Mouse (Mus musculus) lung, adult 2 months (tissue): ENCODE data around the gene Irak3.

ENCODE experiments used
- CTCF ChIP-seq: fragments of 200-500 bp; IDR thresholded peaks from 2 replicates; pipeline ENCODE4 v1.5.1; 2011; ENCODE audit warnings: mild to moderate bottlenecking, low read length, control low read depth; ENCODE audit not compliant: insufficient read depth
- POLR2A ChIP-seq: fragments of 200-500 bp; IDR thresholded peaks from 2 replicates; pipeline ENCODE4 v1.6.1; 2011; ENCODE audit warnings: low read depth, mild to moderate bottlenecking, control low read depth, low read length, borderline replicate concordance; ENCODE audit errors: extremely low read depth

DNA sequence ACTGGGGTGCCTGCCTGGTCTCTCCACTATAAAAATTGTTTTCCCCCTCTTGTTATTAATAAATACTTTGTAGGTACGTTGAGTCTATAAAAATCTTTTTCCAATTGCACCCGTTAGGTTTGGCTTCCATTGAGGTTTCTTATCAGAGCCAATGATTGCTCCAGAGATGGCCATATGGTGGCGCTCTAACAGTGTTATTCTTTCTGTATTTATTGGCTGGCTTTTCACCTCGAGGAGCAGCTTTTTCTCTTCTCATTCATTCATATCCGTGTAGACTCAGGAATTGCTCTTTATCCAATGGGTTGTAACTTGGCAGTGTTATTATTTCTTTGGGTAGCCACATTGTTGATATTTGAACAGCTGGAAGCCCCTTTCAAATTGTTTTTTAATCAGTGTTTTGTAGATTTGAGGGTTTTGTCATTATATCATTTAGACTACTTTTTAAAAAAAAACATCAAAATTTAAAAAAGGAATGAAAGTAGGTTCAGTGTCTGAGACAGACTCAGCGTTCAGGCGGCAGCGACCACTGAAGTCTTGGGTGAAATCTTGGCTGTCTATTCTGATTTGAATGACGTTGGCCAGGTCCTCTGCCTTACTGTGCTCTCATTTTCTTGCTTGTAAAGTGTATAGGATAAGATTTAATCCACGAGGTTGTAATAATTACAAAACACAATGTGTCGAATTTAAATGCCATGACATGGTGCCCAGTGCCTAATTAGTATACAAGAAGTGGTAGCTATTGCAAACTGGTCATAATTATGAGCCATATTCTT, 49.2 kb upstream of the Irak3 start:
- TF ChIP-seq CTCF, result no peak
- TF ChIP-seq POLR2A, result no peak
